Mouse (Mus musculus) c-Kit-positive CD71-positive TER-119-positive erythroid progenitor cells, embryonic 14.5 days (primary cell): ENCODE data around the gene Gpatch2.

Experiments used
- DNase-seq: peaks from one replicate; pipeline ENCODE4 v3.0.0-alpha.2; 2013; ENCODE audit warnings: low spot score

The Gpatch2 gene

GRCm38 (mm10) chr1:187307335-187307734 is 92.0 kb downstream of the Gpatch2 start:
- no peak for DNase-seq

GRCm38 (mm10) chr1:187308523-187308922 is 93.2 kb downstream of the Gpatch2 start:
- DNase-seq: no peak

GRCm38 (mm10) chr1:187311122-187311521 is 95.8 kb downstream of the Gpatch2 start:
- no peak for DNase-seq

GRCm38 (mm10) chr1:187313323-187313722 is 98.0 kb downstream of the Gpatch2 start:
- DNase-seq: no peak

GRCm38 (mm10) chr1:187313763-187314162 is 98.5 kb downstream of the Gpatch2 start:
- no peak for DNase-seq

- DNase-seq: no peak
Measured at GRCm38 (mm10) chr1:187314516-187314915, 99.2 kb downstream of the Gpatch2 start.

GRCm38 (mm10) chr1:187315821-187316220 is 100.5 kb downstream of the Gpatch2 start:
- no peak for DNase-seq

GRCm38 (mm10) chr1:187316555-187316954 is 101.2 kb downstream of the Gpatch2 start:
- DNase-seq: no peak

- DNase-seq: no peak
Measured at GRCm38 (mm10) chr1:187321814-187322213, 106.5 kb downstream of the Gpatch2 start.

- no peak for DNase-seq
Measured at GRCm38 (mm10) chr1:187322505-187323208, 107.3 kb downstream of the Gpatch2 start.

GRCm38 (mm10) chr1:187323209-187323589 is 107.9 kb downstream of the Gpatch2 start:
- DNase-seq: no peak

- DNase-seq: no peak
Measured at GRCm38 (mm10) chr1:187342551-187342950, 127.2 kb downstream of the Gpatch2 start.

- no peak for DNase-seq
Measured at GRCm38 (mm10) chr1:187345156-187345555, 129.8 kb downstream of the Gpatch2 start.

GRCm38 (mm10) chr1:187346923-187347322 is 131.6 kb downstream of the Gpatch2 start:
- no peak for DNase-seq

- DNase-seq: no peak
Measured at GRCm38 (mm10) chr1:187347606-187348005, 132.3 kb downstream of the Gpatch2 start.

GRCm38 (mm10) chr1:187348053-187348820 is 132.9 kb downstream of the Gpatch2 start:
- DNase-seq: no peak

- no peak for DNase-seq
Measured at GRCm38 (mm10) chr1:187348859-187349258, 133.6 kb downstream of the Gpatch2 start.

- DNase-seq: no peak
Measured at GRCm38 (mm10) chr1:187356169-187356568, 140.9 kb downstream of the Gpatch2 start.

GRCm38 (mm10) chr1:187356904-187357303 is 141.6 kb downstream of the Gpatch2 start:
- DNase-seq: no peak

GRCm38 (mm10) chr1:187360240-187360639 is 144.9 kb downstream of the Gpatch2 start:
- no peak for DNase-seq

- no peak for DNase-seq
Measured at GRCm38 (mm10) chr1:187362536-187362935, 147.2 kb downstream of the Gpatch2 start.

- DNase-seq: no peak
Measured at GRCm38 (mm10) chr1:187365424-187365823, 150.1 kb downstream of the Gpatch2 start.

GRCm38 (mm10) chr1:187366806-187367205 is 151.5 kb downstream of the Gpatch2 start:
- DNase-seq: no peak
